Mouse (Mus musculus) erythroid progenitor cell, adult 5-6 weeks (primary cell): ENCODE measurements around the gene Ikzf4. TPM values are rescaled to one million over a fixed set of nuclear protein-coding genes. Genes with fewer than 3 reads are reported as not detected.
"Not testable (repeated sequence)": the region's sequence is repeated elsewhere in the genome, so short reads cannot be mapped to it uniquely, and the experiment has no call there.

Experiments used
- ATAC-seq: replicated peaks from 2 replicates; pipeline ENCODE4 v1.8.0; 2016; ENCODE audit warnings: moderate number of reproducible peaks, mild to moderate bottlenecking, moderate TSS enrichment, inconsistent platforms; ENCODE audit not compliant: poor library complexity, low FRiP score, severe bottlenecking
- total RNA-seq, 2 experiments: library from RNA; stranded (forward) in 1 of 2; stranded (reverse) in 1 of 2; fragments of 150-400 nt in 1 of 2; fragments of 186-747, 209-891 nt in 1 of 2; gene quantifications; 2 replicates each; pipeline versions ENCODE4 v1.2.3 to v1.2.4; 2015 to 2017; ENCODE audit warnings: low replicate concordance in 2 of 2

The Ikzf4 gene
- total RNA-seq, 2 experiments from 2014 or later: not detected

DNA sequence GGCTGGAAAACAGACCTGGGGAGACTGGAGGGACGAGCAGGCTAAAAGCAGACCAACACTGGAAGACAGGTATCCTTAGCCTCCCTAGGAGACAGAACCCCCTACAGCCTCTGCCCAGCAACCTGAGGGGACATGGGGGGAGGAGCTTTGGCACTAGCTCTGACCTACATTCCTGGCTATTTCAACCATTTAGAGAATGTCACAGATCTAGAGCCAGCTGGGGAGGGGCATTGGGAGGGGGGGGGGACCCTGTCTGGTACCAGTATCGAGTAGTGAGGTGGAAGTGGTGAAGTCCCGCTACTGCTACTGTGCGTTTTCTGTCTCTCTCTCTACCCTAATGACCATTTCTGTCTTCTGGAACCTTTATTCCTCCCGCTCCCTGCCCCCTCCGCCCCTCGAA lies 3.9 kb downstream of the Ikzf4 start:
- ATAC-seq: no peak

DNA sequence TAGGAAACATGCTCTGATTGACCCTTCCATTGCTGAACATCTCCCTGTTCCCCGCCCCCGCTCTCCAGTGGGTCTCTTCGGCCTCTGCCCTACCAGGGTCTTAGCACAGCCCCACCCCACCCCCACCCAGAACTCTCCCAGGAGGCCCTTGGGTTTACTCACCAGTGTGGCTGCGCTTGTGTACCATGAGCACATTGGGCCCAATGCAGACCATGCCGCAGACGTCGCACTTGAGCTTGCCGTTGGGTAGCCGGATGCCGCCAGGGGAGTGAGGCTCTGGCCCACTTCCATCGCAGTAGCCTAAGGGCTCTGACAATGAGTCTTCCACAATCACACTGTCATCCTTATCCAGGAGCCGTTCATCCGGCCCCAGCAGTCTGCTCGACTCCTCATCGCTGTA lies 4.9 kb downstream of the Ikzf4 start:
- no peak for ATAC-seq

- no peak for ATAC-seq
Observed at GRCm38 (mm10) chr10:128639999-128640398, 5.8 kb downstream of the Ikzf4 start.

GRCm38 (mm10) chr10:128637011-128637410 lies 8.8 kb downstream of the Ikzf4 start:
- 0 out of 2 replicates have a peak, but pooled peaks have one; percentile 41 for ATAC-seq

- ATAC-seq: no peak
Observed at GRCm38 (mm10) chr10:128636561-128636960, 9.2 kb downstream of the Ikzf4 start.

DNA sequence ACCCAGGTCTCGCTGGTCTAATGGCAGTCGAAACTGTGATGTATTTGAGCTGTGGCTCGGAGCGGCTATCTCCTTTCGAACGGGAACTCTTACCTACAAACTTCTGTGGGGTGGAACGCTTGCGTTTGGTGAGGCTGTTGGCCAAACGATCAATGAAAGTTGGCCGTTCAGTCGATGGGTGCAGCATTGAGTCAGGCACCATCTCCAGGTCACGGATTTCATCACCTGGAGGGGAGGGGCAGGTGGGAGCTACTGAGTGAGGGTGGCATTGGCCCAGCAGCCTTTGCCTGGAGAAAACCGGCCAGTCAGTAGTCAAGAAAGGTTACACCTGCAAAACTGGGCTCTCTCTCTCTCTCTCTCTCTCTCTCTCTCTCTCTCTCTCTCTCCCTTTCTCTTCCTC lies 10.1 kb downstream of the Ikzf4 start:
- no peak for ATAC-seq

GRCm38 (mm10) chr10:128631571-128631970 lies 14.2 kb downstream of the Ikzf4 start:
- no peak for ATAC-seq

GRCm38 (mm10) chr10:128630306-128630705 lies 15.5 kb downstream of the Ikzf4 start:
- ATAC-seq: not testable (repeated sequence)

DNA sequence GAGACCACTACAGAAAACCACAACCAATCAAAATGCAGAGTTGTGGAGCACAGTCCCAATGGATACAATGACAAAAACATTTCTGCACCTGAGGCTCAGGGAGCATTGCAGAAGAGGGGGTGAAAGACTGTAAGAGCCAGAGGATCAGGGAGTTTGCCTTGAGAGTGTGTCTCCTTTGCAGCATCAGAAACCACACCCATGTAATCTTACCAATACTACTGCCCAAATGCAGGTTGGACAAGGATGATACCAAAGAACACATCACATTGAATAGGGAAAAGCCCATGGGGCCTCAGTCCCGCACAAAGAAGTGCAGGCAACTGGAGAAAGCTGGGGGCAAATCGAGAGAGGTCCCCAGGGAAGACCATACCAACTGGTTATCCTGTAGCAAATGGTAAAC lies 16.0 kb downstream of the Ikzf4 start:
- ATAC-seq: peak; percentile 71

GRCm38 (mm10) chr10:128627398-128628317 lies 18.1 kb downstream of the Ikzf4 start:
- ATAC-seq: 0 out of 2 replicates have a peak, but pooled peaks have one; percentile 16

- ATAC-seq: peak; percentile 87
Observed at GRCm38 (mm10) chr10:128626311-128627310, 19.2 kb downstream of the Ikzf4 start, which contains the start of gene Rps26. Gene Rps26 (minus strand): TSS chr10:128626747.

- peak; percentile 55 for ATAC-seq
Observed at GRCm38 (mm10) chr10:128625287-128625894, 20.4 kb downstream of the Ikzf4 start.

GRCm38 (mm10) chr10:128623106-128623613 lies 22.6 kb downstream of the Ikzf4 start:
- ATAC-seq: not testable (repeated sequence)

DNA sequence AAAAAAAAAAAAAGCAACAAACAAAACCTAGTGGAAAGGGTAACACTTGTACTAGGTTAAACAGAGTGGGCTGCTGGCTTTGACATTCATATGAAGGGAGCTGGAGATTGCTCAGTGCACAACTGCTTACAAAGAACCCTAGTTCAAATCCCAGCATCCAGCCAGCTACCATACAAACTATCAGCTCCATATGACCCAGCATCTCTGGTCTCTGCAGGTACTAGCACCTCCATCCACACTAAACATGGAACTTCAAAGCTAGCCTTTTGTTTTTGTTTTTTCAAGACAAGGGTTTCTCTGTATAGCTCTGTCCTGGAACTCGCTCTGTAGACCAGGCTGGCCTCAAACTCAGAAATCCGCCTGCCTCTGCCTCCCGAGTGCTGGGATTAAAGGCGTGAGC lies 23.1 kb downstream of the Ikzf4 start:
- ATAC-seq: no peak

DNA sequence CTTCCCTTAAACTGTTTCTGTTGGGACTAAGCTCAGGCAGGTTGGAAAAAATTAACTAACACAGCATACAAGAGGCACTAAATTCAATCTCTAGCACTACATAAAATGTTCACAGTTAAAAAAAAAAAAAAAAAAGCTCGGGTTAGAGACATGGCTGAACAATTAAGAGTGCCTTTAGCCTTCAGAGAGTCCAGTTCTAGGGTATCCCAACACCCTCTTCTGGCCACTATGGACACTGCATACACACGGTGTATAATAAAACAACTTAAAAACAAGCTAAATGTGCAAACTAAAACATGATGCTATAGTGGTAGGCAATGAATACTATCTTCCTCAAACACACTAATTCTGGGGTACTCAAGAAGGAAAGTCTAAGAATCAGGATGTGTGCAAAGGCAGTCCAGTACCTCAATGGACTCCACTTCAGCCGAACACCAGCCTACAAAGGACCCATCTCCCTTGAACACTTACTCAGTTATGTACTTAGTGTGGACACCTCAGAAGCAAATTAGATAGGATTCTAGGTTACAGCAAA lies 23.7 kb downstream of the Ikzf4 start:
- ATAC-seq: no peak

- no peak for ATAC-seq
Observed at GRCm38 (mm10) chr10:128620241-128620640, 25.6 kb downstream of the Ikzf4 start.

DNA sequence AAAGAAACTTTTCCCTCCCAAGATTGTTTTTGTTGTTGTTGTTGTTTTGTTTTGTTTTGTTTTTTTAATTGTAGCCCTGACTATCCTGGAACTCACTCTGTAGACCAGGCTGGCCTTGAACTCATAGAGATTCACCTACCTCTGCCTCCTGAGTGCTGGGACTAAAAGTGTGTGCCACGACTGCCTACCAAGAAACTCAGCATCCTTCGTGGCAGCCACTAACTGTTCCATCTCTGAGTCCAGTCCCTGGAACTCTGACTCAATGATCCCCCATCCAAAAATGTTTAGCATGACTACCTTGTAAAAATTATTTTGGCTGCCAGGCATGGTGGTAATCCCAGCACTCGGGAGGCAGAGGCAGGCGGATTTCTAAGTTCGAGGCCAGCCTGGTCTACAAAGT lies 26.6 kb downstream of the Ikzf4 start:
- not testable (repeated sequence) for ATAC-seq

DNA sequence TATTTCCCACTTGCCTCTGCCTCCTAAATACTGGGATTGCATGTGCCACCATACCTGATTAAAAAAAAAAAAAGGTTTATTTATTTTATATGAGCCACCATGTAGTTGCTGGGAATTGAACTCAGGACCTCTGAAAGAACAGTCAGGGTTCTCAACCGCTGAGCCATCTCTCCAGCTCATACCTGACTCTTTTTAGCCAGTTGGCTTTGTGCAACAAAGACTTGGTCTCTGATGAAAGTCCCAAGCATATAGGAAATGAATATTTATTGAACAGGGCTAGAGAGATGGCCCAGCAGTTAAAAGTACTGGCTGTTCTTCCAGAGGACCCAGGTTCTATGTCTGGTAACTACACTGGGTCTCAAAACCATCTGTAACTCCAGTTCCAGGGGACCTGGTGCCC lies 27.2 kb downstream of the Ikzf4 start:
- no peak for ATAC-seq

DNA sequence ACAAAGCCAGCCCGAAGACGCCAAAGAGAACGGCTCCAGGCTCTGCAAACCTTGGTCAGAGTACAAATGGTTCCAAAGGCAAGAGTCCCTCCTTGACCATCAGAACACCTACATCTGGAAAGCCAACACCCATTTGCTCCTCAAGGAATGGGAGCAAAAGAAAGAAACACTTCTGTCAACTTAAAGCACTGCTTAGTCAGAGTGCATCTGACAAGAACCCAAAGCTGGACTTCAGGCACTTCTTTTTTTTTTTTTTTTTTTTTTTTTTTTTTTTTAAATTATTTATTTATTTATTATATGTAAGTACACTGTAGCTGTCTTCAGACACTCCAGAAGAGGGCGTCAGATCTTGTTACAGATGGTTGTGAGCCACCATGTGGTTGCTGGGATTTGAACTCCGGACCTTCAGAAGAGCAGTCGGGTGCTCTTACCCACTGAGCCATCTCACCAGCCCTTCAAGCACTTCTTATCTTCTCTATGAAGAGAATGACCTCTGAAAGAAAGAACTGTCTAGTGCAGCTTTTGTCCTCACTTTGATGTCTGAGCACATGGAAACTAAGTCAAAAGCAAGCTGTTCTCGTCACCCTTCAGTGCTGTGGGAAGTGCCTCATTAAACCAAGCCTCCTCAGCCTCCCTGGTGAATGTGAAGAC lies 29.9 kb downstream of the Ikzf4 start:
- not testable (repeated sequence) for ATAC-seq
